Mouse (Mus musculus): ENCODE results near the gene Mast1. TPM values are rescaled to one million over a fixed set of nuclear protein-coding genes. Genes with fewer than 3 reads are reported as not detected.
A peak's percentile ranks its signal among the peaks of the same experiment; 100 is the strongest.

Mast1 gene
- polyA plus RNA-seq, 1 experiment from 2014 or later: 44.9 TPM

DNA sequence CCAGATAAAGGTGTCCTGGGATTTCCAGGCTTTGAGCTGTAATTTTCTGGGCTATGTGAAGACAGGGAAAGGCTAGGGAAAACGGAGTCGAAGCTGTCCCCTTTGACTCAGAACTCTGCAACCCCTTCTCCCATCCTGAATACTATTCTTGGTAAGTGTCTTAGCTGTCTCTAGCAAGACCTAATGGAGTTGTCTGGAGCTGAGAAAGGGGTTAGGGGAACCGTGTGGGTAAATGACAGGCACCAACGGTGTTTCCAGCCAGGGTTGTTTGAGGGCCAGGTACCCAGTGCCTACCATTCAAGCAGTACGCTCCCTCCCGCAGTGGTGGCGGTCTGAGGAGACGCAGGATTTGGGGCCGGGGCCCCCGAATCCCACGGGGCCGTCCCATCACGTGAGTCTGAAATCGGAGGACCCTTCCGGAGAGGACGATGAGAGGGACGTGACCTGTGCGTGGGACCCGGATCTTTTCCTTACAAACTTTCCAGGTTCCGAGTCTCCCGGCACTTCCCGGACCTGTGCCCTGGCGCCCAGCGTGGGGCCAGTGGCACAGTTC lies 34.7 kb downstream of the Mast1 start:
- H3K27me3 ChIP-seq (replicated peaks): peaks cover 14% of the 10 kb centered on the region; the same call in 1 of the 2 replicates
- WGBS: 3% methylated on average over 24 of the region's 24 CpGs
- peak; percentile 46; the same call in 1 of the 2 replicates for ATAC-seq (ENCODE audit: low FRiP score, low read depth)

DNA sequence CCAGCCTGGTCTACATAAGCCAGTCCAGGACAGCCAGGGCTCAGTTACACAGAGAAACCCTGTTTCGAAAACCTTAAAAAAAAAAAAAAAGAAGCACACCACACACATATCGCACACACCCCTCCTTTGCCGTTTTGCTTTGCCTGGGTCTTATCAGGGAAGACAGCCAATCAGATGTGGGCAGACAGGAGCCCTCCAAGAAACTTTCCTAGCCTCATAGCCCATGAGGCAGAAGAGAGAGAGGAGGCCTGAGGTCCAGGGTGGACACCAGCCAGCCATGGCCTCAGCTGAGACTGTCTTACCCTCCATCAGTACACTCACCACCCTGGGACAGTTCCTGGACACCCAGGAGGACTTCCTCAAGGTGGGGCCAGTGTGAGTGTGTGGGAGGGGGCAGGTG lies 35.4 kb downstream of the Mast1 start, which contains the start of gene Klf1:
Gene Klf1, plus strand, starts transcription at position 177 of the 400 bp plus-strand sequence.
- peaks cover 14% of the 10 kb centered on the region; the same call in 1 of the 2 replicates for H3K27me3 ChIP-seq (replicated peaks)
- peak within 1 kb of the TSS; percentile 93 for H3K4me2 ChIP-seq (replicated peaks)
- peak within 1 kb of the TSS; percentile 52 for H3K4me3 ChIP-seq
- H3K4me1 ChIP-seq: peaks cover 13% of the 10 kb centered on the region
- WGBS: 77% methylated on average over 3 of the region's 3 CpGs
- no peaks in the 10 kb centered on the region for H3K36me3 ChIP-seq
- peak within 1 kb of the TSS; percentile 64 for H3K9ac ChIP-seq
- no peak for ATAC-seq (ENCODE audit: low FRiP score, low read depth)
- no peak within 1 kb of the TSS for H3K27ac ChIP-seq
- no peaks in the 10 kb centered on the region for H3K9me3 ChIP-seq

More for the DNA sequence above, 34.7 kb downstream of the Mast1 start:
- Histone ChIP-seq H3K9me3 (no peaks in the 10 kb centered on the region), H3K27ac (no peak overlapping the region), H3K4me1 (peaks cover 13% of the 10 kb centered on the region), H3K4me2 (replicated peaks) (peak overlapping the region; percentile 93), H3K36me3 (no peaks in the 10 kb centered on the region), H3K4me3 (peak overlapping the region; percentile 52), H3K9ac (peak overlapping the region; percentile 64)

DNA sequence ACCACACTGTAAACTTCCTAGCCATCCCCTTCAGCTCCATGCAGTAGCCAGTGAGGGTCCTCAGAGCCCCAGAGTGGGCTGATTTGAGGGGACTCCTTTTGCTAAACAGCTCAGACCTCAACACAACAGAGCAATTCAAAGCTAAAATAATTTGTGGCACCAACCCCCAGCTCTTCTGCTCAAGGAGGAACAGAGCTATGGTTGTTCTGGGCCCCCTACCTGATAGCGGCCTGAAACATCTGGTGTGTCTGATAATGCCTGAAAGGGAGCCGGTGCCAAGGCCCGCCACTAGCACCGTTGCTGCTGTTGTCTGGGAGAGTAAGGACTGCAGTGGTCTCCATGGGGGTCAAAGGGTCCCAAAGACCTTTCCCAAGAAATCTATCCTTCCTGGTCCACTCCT lies 36.1 kb downstream of the Mast1 start:
- WGBS: 76% methylated on average over 4 of the region's 4 CpGs
- Histone ChIP-seq H3K9ac (no peak overlapping the region), H3K4me3 (no peak overlapping the region), H3K36me3 (no peaks in the 10 kb centered on the region), H3K4me1 (peaks cover 13% of the 10 kb centered on the region), H3K27ac (no peak overlapping the region), H3K9me3 (no peaks in the 10 kb centered on the region), H3K27me3 (replicated peaks) (peaks cover 14% of the 10 kb centered on the region; the same call in 1 of the 2 replicates), H3K4me2 (replicated peaks) (no peak overlapping the region)
- ATAC-seq (ENCODE audit: low FRiP score, low read depth): no peak

DNA sequence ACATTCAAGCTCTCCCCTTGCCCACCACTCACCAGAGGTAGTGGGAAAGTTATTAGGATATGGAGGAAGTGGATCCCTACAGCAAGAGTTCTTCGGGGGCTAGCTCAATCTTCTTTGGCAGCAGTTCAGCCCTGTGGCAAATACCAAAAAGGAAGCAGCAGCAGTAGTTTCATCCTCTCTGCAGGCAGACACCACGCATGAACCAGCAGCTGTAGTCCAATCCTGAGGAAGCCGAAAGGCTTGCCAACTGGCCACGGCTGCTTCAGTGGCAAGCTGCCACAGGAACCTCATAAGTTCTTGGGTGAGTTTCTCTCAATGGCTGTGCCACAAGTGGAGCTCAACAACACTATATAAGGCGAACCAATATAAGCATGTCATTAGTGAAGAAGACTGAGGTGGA lies 41.2 kb downstream of the Mast1 start:
- Histone ChIP-seq H3K4me2 (replicated peaks) (no peak overlapping the region), H3K9me3 (no peaks in the 10 kb centered on the region), H3K4me3 (no peak overlapping the region), H3K36me3 (0 out of 2 replicates have a peak, but pooled peaks cover 4% of the 10 kb centered on the region), H3K27ac (no peak overlapping the region), H3K4me1 (peaks cover 12% of the 10 kb centered on the region), H3K9ac (no peak overlapping the region), H3K27me3 (replicated peaks) (peaks cover 1% of the 10 kb centered on the region; the same call in 1 of the 2 replicates)
- no peak for ATAC-seq (ENCODE audit: low FRiP score, low read depth)
- WGBS: 90% methylated on average over 5 of the region's 5 CpGs

DNA sequence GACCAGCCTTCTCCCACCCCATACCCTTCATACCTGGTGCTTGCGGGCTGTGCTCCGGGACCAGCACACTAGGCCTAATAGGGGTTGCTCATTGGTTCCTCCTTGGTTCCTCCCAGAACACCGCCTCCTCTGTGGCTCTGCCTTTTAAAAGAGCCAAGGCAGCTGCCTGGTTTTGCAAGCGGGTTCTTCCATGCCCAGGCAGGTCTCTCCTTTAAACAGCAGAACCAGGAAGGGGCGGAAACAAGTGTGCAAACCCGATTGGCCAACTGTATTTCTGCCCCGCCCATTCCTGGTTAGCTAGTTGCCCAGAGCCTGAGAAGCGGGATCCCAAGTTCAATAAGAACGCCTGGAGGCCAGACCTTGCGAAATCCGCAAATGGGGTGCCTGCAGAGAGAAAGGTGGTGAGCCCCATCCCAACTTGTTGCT lies 43.4 kb downstream of the Mast1 start, which contains the start of gene Gcdh:
Gene Gcdh, minus strand, starts transcription at position 213 of the 426 bp plus-strand sequence.
- Histone ChIP-seq H3K4me3 (peak within 1 kb of the TSS; percentile 70), H3K27me3 (replicated peaks) (no peaks in the 10 kb centered on the region), H3K9me3 (no peaks in the 10 kb centered on the region), H3K9ac (peak within 1 kb of the TSS; percentile 73), H3K36me3 (peaks cover 21% of the 10 kb centered on the region), H3K27ac (no peak within 1 kb of the TSS), H3K4me1 (peaks cover 12% of the 10 kb centered on the region), H3K4me2 (replicated peaks) (peak within 1 kb of the TSS; percentile 92)
- WGBS: 0% methylated on average over 11 of the region's 11 CpGs
- ATAC-seq (ENCODE audit: low FRiP score, low read depth): peak; percentile 95

DNA sequence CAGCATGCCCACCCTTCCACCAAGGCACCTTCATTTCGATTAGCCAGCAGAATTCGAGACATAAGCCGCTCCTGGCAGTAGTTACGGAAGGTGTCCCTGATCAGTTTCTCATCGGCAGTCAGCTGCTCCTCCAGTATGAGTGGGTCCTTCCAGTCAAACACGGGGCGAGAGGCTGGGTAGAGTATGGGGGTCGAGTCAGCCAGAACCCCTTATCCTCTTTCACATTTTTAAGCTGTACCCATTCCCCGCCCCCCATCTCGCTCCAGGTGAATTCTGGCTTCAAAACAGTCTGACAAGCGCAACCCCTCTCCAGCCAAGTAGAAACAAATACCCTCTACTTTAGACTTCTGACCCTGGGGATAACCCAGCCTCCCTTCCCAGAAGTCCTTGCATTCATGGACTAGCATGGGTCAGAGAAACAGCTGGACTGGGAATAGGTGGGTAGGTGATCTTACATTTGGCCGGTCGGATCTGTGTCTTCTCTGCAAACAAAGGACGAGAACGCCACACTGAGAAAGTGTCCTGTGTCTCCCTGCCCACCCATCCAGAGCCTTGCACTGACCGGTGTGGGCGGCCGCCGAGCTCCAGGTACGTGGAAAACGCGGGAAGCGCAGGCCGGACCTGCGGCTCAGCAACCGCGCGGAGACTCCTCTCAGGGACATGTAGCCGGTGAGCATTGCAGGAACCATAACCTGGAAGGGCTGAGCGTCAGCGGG lies 44.0 kb downstream of the Mast1 start:
- peaks cover 12% of the 10 kb centered on the region for H3K4me1 ChIP-seq
- H3K27me3 ChIP-seq (replicated peaks): no peaks in the 10 kb centered on the region
- peaks cover 25% of the 10 kb centered on the region for H3K36me3 ChIP-seq
- WGBS: 14% methylated on average over 31 of the region's 31 CpGs
- H3K4me2 ChIP-seq (replicated peaks): peak overlapping the region; percentile 92
- no peak overlapping the region for H3K27ac ChIP-seq
- peak overlapping the region; percentile 73 for H3K9ac ChIP-seq
- no peaks in the 10 kb centered on the region for H3K9me3 ChIP-seq
- H3K4me3 ChIP-seq: peak overlapping the region; percentile 70
- peak; percentile 54 for ATAC-seq (ENCODE audit: low FRiP score, low read depth)

DNA sequence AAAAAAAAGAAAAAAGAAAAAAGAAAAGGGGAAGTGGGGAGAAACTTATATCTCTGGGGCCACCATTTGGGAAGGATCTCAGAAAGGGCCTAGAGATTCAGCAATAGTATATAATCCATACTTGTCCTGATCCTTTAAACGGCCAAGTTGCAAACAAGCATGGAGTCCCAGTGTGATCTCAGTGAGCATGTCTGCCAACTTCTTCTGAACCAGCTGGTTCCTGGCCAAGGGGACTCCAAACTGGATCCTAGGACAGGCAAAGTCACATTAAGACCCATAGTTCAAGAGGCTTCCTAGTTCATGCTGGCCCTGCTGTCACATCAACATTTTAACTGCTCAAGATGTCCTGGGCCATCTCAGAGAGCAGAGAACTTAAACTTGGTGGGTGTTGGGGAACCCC lies 48.0 kb downstream of the Mast1 start:
- Histone ChIP-seq H3K4me2 (replicated peaks) (no peak overlapping the region), H3K27ac (no peak overlapping the region), H3K4me1 (peaks cover 10% of the 10 kb centered on the region), H3K9me3 (no peaks in the 10 kb centered on the region), H3K27me3 (replicated peaks) (no peaks in the 10 kb centered on the region), H3K4me3 (no peak overlapping the region), H3K9ac (no peak overlapping the region), H3K36me3 (peaks cover 51% of the 10 kb centered on the region)
- ATAC-seq (ENCODE audit: low FRiP score, low read depth): no peak
- WGBS: 95% methylated on average over 1 of the region's 1 CpGs

DNA sequence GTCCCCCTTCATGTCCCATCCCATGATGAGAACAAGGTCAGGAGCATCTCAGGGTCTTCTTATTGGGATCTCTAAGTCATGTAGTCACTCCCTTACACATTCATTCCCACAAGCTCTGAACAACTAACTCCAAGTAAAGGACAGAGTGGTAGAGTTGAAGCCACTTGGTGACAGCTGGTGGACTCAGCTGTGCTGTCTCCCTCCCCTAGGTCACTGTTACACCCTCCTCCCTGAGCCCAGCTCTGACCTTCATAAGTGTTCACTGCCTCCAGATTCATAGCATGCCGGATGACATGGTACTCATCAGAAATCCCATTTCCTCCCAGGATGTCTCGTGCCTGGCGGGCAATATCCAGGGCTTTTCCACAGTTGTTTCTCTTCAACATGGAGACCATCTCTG lies 48.9 kb downstream of the Mast1 start:
- Histone ChIP-seq H3K27me3 (replicated peaks) (no peaks in the 10 kb centered on the region), H3K4me2 (replicated peaks) (no peak overlapping the region), H3K27ac (no peak overlapping the region), H3K4me1 (peaks cover 7% of the 10 kb centered on the region), H3K9ac (no peak overlapping the region), H3K9me3 (no peaks in the 10 kb centered on the region), H3K36me3 (peaks cover 51% of the 10 kb centered on the region), H3K4me3 (no peak overlapping the region)
- no peak for ATAC-seq (ENCODE audit: low FRiP score, low read depth)
- 96% methylated on average over 3 of the region's 3 CpGs for WGBS

DNA sequence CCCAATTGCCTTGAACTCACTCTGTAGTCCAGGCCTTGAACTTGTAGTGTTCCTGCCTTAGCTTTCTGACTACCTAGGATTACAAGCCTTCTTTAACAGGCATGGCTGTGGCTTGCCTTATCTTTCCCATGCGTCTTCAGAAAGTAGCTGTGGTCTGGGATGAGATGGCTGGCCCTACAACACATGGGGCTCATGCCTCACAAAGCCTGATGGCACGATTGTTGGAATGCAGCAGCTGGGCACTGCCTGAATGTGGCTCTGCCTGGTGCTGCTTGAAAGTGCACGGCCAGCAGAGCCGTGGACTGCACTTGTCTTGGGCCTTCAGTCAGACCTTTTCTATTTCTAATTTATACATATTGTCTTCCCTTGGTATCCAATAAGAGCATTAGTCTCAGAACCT lies 52.4 kb downstream of the Mast1 start:
- ATAC-seq (ENCODE audit: low FRiP score, low read depth): no peak
- H3K9ac ChIP-seq: no peak overlapping the region
- WGBS: 84% methylated on average over 4 of the region's 4 CpGs
- peaks cover 38% of the 10 kb centered on the region for H3K36me3 ChIP-seq
- H3K27me3 ChIP-seq (replicated peaks): no peaks in the 10 kb centered on the region
- no peaks in the 10 kb centered on the region for H3K9me3 ChIP-seq
- H3K4me1 ChIP-seq: no peaks in the 10 kb centered on the region
- H3K4me3 ChIP-seq: no peak overlapping the region
- H3K27ac ChIP-seq: no peak overlapping the region
- no peak overlapping the region for H3K4me2 ChIP-seq (replicated peaks)

DNA sequence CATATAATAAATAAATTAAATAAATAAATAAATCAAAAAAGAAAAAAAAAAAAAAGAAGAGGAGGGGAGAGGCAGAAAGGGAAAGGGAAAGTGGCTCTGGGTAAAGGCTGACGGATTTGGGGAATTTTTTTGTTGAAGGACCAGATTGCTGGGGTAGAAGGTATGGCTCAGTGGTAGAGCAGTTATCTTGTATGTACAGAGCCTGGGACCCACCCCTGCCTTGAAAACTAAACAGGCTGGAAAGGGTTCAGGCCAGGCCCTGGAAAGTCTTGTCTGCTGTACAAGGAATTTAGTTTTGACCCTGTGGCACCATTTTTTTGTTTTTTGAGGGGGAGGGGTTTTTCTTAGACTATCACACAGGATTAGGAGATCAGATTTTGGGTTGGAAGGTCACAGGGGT lies 58.2 kb downstream of the Mast1 start:
- Histone ChIP-seq H3K4me1 (no peaks in the 10 kb centered on the region), H3K9me3 (no peaks in the 10 kb centered on the region), H3K27me3 (replicated peaks) (no peaks in the 10 kb centered on the region), H3K36me3 (no peaks in the 10 kb centered on the region), H3K9ac (no peak overlapping the region), H3K4me3 (no peak overlapping the region), H3K4me2 (replicated peaks) (no peak overlapping the region), H3K27ac (no peak overlapping the region)
- ATAC-seq (ENCODE audit: low FRiP score, low read depth): no peak
- 89% methylated on average over 1 of the region's 1 CpGs for WGBS

DNA sequence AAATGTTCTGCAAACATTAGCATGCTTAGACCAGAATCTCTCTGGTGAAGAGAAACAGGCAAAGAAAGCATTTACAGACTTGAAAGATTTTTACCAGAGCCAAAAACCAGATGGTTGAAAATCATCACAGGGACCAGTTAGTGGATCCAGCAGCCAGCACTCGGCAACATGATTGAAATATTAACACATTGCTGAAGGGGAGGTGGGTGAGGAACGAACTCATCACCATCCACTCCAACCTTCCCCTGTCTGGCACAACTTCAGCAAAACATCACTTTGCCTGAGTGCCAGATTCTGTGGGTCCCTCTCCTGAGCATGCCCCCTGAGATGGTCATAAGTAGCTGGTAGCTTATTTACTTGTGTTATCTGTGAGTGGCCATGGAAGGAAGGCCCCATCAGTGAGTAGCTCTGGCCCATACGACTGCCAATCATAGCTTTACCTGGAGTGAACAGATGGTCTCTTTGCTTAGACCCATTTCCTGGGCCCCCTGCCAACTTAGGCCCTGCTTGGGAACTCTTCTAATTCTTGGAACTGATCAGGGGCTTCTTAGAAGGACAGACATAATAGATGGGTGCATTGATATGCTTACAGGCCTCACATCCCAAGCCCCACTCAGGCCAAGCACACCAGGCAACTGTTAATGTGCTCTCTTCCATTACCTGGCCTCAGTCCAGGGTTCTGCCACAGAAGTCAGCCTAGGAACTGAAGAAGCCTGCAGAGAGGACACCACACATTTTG lies 59.7 kb downstream of the Mast1 start:
- H3K36me3 ChIP-seq: no peaks in the 10 kb centered on the region
- WGBS: 90% methylated on average over 3 of the region's 3 CpGs
- H3K27ac ChIP-seq: no peak overlapping the region
- H3K4me3 ChIP-seq: no peak overlapping the region
- no peak overlapping the region for H3K9ac ChIP-seq
- H3K9me3 ChIP-seq: no peaks in the 10 kb centered on the region
- no peak overlapping the region for H3K4me2 ChIP-seq (replicated peaks)
- no peak for ATAC-seq (ENCODE audit: low FRiP score, low read depth)
- peaks cover 6% of the 10 kb centered on the region for H3K27me3 ChIP-seq (replicated peaks)
- peaks cover 4% of the 10 kb centered on the region for H3K4me1 ChIP-seq

DNA sequence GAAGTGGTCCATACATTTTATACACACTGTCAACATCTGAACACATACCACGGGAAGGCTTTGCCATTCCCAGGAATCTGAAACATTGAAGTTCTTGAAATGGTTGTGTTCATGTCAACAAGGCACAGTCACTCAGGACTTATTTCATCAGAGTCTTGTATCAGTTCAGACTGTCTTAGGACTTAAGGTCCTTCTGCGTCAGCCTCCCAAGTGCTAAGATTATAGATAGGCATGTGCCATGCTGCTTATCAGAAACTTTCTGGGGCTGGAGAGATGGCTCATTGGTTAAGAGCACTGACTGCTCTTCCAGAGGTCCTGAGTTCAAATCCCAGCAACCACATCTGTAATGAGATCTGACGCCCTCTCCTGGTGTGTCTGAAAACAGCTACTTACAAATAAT lies 62.8 kb downstream of the Mast1 start:
- no peak overlapping the region for H3K4me2 ChIP-seq (replicated peaks)
- H3K9me3 ChIP-seq: no peaks in the 10 kb centered on the region
- H3K4me3 ChIP-seq: no peak overlapping the region
- H3K36me3 ChIP-seq: peaks cover 5% of the 10 kb centered on the region
- 92% methylated on average over 3 of the region's 3 CpGs for WGBS
- H3K27me3 ChIP-seq (replicated peaks): peaks cover 8% of the 10 kb centered on the region
- H3K9ac ChIP-seq: no peak overlapping the region
- ATAC-seq (ENCODE audit: low FRiP score, low read depth): no peak
- no peak overlapping the region for H3K27ac ChIP-seq
- peaks cover 11% of the 10 kb centered on the region for H3K4me1 ChIP-seq
